Mouse (Mus musculus) gastrocnemius, adult 18-20 months (tissue): ENCODE data around the gene Gm3411. TPM values are rescaled to one million over a fixed set of nuclear protein-coding genes. Genes with fewer than 3 reads are reported as not detected.
"Not testable (repeated sequence)": the region's sequence is repeated elsewhere in the genome, so short reads cannot be mapped to it uniquely, and the experiment has no call there.

Experiments used
- DNase-seq: peaks from one replicate; pipeline ENCODE4 v3.0.0; 2021; ENCODE audit warnings: low spot score
- long read RNA-seq, 2 experiments: library from polyadenylated mRNA; stranded (forward); transcript quantifications; one replicate each; pipeline ENCODE4 v2.0.0; 2021
- total RNA-seq, 2 experiments: library from RNA; stranded (reverse); gene quantifications; 2 replicates each; pipeline ENCODE4 v1.2.3; 2021

Gene Gm3411
- not detected for total RNA-seq
- long read RNA-seq, experiment 1: 0 reads
- long read RNA-seq, experiment 2: 0 reads

GRCm38 (mm10) chr14:6286931-6287715 is at the start of gene Gm3411:
Gene Gm3411, minus strand, starts transcription at chr14:6287250.
- DNase-seq: peak; percentile 26

- DNase-seq: not testable (repeated sequence)
Observed at GRCm38 (mm10) chr14:6304743-6305142, 17.7 kb upstream of the Gm3411 start, which contains the start of gene Gm21103. Gene Gm21103, minus strand, starts transcription at chr14:6304843.

DNA sequence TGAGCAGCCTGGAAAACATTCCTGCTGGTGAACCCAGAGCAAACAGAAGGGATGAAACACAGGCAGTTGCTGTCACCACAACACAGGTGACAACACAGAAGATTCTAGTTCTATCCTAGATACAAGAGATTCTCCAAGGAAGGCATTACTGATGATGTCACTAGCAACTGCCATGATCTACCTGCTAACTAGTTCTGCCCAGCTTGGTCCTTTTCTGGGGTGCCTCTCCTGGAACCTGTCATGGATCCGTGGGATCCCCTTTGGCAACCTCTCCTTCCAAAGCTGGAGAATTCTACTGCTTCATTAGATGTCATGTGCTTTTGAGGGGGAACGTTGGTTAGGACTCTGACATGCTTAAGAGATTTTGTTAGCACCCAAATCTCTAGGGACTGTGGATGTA is 67.9 kb downstream of the Gm3411 start, which contains the start of gene Gm21560:
Gm21560 (minus strand) TSS at position 101 of the 400 bp plus-strand sequence.
- not testable (repeated sequence) for DNase-seq

Other genes with a start within 250 kb of the Gm3411 start
- gene Gm6337, start 229.0 kb downstream of the Gm3411 start, total RNA-seq: not detected
- not detected for gene Gm8206, start 193.3 kb downstream of the Gm3411 start, total RNA-seq
- gene Gm3468, start 178.6 kb downstream of the Gm3411 start, total RNA-seq: not detected
- not detected for gene Gm3476, start 161.4 kb downstream of the Gm3411 start, total RNA-seq
- not detected for gene Gm21560, start 68.0 kb downstream of the Gm3411 start, total RNA-seq
- not detected for gene Gm21103, start 17.6 kb upstream of the Gm3411 start, total RNA-seq
- gene Gm3618, start 56.4 kb upstream of the Gm3411 start, total RNA-seq: not detected
- not detected for gene Gm16440, start 103.1 kb upstream of the Gm3411 start, total RNA-seq
- gene Gm3591, start 125.2 kb upstream of the Gm3411 start, total RNA-seq: not detected
- gene Gm3594, start 157.4 kb upstream of the Gm3411 start, total RNA-seq: not detected